Mouse (Mus musculus): ENCODE results near the gene Tmtc2. TPM values are rescaled to one million over a fixed set of nuclear protein-coding genes. Genes with fewer than 3 reads are reported as not detected.

Tmtc2 gene
- total and polyA plus RNA-seq, 2 experiments from 2014 or later, result 1.5 to 4.5 TPM

DNA sequence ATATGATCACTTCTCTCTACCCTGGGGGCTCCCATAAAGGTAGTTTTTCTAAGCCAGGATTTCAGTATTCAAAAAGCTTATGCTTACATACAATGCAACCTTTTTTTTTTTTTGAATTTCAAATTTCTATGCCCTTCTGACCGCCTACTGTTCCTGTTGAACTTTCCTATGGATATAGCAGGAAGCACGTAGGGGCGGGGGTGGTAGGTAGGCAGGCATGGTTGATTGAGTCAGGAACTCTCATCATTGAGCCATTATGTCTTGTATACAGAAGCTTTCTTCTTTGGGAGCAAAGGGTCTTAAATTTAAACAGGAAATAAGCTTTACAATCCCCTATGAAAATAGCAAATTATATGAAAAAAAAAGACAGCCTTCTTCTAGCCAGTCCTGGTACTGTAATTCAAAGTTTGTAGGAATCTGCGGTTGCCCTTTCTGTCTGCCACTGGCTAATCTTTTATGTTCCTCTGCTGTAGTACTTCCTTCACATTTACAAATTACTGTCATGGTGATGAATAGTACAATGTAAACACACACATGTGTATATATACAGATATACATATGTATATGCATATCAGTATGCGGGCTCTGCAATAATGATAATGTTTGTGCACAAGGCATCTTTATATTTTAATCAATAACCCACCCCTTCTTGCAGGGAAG lies 405.7 kb downstream of the Tmtc2 start:
- no peak overlapping the region for H3K4me2 ChIP-seq (ENCODE audit: low read depth, low read length)
- H3K9ac ChIP-seq (replicated peaks; ENCODE audit: low read depth, low read length), result no peak overlapping the region
- no peak overlapping the region for H3K27ac ChIP-seq (ENCODE audit: low read depth)
- DNase-seq (ENCODE audit: low spot score), result no peak
- H3K9me3 ChIP-seq (replicated peaks; ENCODE audit: control insufficient read depth, low read length), result no peaks in the 10 kb centered on the region
- no peak for ATAC-seq (ENCODE audit: insufficient read depth, low read depth)
- no peak overlapping the region for H3K4me3 ChIP-seq (ENCODE audit: low read depth, low read length)
- TF ChIP-seq CTCF (IDR thresholded peaks at IDR 0.05; ENCODE audit: low read depth) (no peak), EP300 (IDR thresholded peaks at IDR 0.05; ENCODE audit: low read depth) (no peak)
- no peaks in the 10 kb centered on the region for H3K27me3 ChIP-seq (ENCODE audit: control insufficient read depth, insufficient read depth, low read length)
- no peaks in the 10 kb centered on the region for H3K4me1 ChIP-seq (ENCODE audit: control insufficient read depth, insufficient read depth)
- 82% methylated on average over 5 of the region's 5 CpGs for WGBS
- H3K36me3 ChIP-seq (replicated peaks; ENCODE audit: control insufficient read depth, insufficient read depth, low read length), result no peaks in the 10 kb centered on the region

DNA sequence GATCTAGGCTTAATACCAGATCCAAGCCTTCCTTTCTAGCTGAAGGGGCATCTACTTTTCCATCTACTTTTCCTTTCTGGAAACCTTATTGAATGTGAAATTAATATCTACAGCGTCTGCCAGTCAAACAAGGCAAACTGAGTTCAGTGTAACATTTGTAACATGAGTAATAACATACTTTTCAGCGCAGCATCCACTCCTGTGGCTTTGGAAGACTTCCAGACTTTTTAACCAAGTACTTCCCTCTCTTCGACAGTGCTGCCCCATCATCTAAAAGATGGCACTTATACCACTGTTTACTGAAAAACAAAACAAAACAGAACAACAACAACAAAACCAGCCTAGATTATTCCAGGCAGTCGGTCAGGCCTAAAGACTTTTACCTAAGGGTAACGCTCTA lies 409.0 kb downstream of the Tmtc2 start:
- DNase-seq (ENCODE audit: low spot score) (no peak), ATAC-seq (ENCODE audit: insufficient read depth, low read depth) (no peak)
- H3K4me3 ChIP-seq (ENCODE audit: low read depth, low read length), result no peak overlapping the region
- H3K4me1 ChIP-seq (ENCODE audit: control insufficient read depth, insufficient read depth), result no peaks in the 10 kb centered on the region
- WGBS, result 71% methylated on average over 5 of the region's 5 CpGs
- no peak overlapping the region for H3K27ac ChIP-seq (ENCODE audit: low read depth)
- H3K9ac ChIP-seq (replicated peaks; ENCODE audit: low read depth, low read length), result no peak overlapping the region
- H3K9me3 ChIP-seq (replicated peaks; ENCODE audit: control insufficient read depth, low read length), result no peaks in the 10 kb centered on the region
- TF ChIP-seq CTCF (IDR thresholded peaks at IDR 0.05; ENCODE audit: low read depth) (no peak), EP300 (IDR thresholded peaks at IDR 0.05; ENCODE audit: low read depth) (no peak)
- H3K27me3 ChIP-seq (ENCODE audit: control insufficient read depth, insufficient read depth, low read length), result no peaks in the 10 kb centered on the region
- no peaks in the 10 kb centered on the region for H3K36me3 ChIP-seq (replicated peaks; ENCODE audit: control insufficient read depth, insufficient read depth, low read length)
- H3K4me2 ChIP-seq (ENCODE audit: low read depth, low read length), result no peak overlapping the region

DNA sequence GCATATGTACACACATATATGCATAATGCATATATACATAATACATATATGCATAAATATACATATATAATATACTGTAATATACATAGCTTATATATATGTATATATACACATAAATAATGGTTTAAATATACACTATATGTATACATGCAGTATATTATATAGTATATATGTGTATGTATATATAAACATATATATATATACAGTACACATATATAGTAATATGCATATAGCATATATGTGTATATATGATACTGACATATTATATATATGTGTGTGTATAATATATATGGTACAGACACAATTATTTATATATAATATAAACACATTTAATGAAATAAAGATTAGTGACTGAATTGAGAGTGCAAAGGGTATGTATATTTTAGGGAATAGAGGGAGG lies 420.5 kb downstream of the Tmtc2 start:
- Histone ChIP-seq H3K27ac (ENCODE audit: low read depth) (no peak overlapping the region), H3K27me3 (ENCODE audit: control insufficient read depth, insufficient read depth, low read length) (no peaks in the 10 kb centered on the region), H3K4me3 (ENCODE audit: low read depth, low read length) (no peak overlapping the region), H3K36me3 (replicated peaks; ENCODE audit: control insufficient read depth, insufficient read depth, low read length) (no peaks in the 10 kb centered on the region), H3K4me2 (ENCODE audit: low read depth, low read length) (no peak overlapping the region), H3K9ac (replicated peaks; ENCODE audit: low read depth, low read length) (no peak overlapping the region), H3K4me1 (ENCODE audit: control insufficient read depth, insufficient read depth) (no peaks in the 10 kb centered on the region), H3K9me3 (replicated peaks; ENCODE audit: control insufficient read depth, low read length) (no peaks in the 10 kb centered on the region)
- ATAC-seq (ENCODE audit: insufficient read depth, low read depth) (no peak), DNase-seq (ENCODE audit: low spot score) (no peak)
- TF ChIP-seq EP300 (IDR thresholded peaks at IDR 0.05; ENCODE audit: low read depth), result no peak
- TF ChIP-seq CTCF (IDR thresholded peaks at IDR 0.05; ENCODE audit: low read depth), result no peak

DNA sequence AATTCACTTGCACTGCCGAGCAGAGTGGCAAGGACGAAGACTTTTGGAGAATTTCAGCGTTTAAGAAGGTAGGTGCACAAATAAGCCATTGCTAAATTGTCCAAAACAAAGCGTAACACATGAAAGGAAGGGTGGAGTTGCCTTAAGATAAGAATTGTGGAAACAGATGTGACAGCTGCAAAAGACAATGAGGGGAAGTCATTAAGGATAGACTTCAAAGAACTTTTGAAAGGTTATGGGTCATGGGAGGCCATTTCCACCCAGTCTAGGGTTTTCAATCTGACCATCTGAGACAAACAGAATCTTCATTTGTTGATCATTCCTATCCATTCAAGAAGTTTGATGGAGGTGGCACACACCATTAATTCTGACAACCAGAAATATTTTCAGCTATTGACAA lies 429.9 kb downstream of the Tmtc2 start:
- H3K27ac ChIP-seq (ENCODE audit: low read depth), result no peak overlapping the region
- no peaks in the 10 kb centered on the region for H3K4me1 ChIP-seq (ENCODE audit: control insufficient read depth, insufficient read depth)
- H3K36me3 ChIP-seq (replicated peaks; ENCODE audit: control insufficient read depth, insufficient read depth, low read length), result no peaks in the 10 kb centered on the region
- H3K4me3 ChIP-seq (ENCODE audit: low read depth, low read length), result no peak overlapping the region
- no peaks in the 10 kb centered on the region for H3K27me3 ChIP-seq (ENCODE audit: control insufficient read depth, insufficient read depth, low read length)
- no peaks in the 10 kb centered on the region for H3K9me3 ChIP-seq (replicated peaks; ENCODE audit: control insufficient read depth, low read length)
- no peak for ATAC-seq (ENCODE audit: insufficient read depth, low read depth)
- H3K9ac ChIP-seq (replicated peaks; ENCODE audit: low read depth, low read length), result no peak overlapping the region
- TF ChIP-seq CTCF (IDR thresholded peaks at IDR 0.05; ENCODE audit: low read depth) (no peak), EP300 (IDR thresholded peaks at IDR 0.05; ENCODE audit: low read depth) (peak; percentile 50; the same call in 1 of the 2 replicates)
- no peak overlapping the region for H3K4me2 ChIP-seq (ENCODE audit: low read depth, low read length)
- DNase-seq (ENCODE audit: low spot score), result no peak
- 67% methylated on average over 4 of the region's 4 CpGs for WGBS

DNA sequence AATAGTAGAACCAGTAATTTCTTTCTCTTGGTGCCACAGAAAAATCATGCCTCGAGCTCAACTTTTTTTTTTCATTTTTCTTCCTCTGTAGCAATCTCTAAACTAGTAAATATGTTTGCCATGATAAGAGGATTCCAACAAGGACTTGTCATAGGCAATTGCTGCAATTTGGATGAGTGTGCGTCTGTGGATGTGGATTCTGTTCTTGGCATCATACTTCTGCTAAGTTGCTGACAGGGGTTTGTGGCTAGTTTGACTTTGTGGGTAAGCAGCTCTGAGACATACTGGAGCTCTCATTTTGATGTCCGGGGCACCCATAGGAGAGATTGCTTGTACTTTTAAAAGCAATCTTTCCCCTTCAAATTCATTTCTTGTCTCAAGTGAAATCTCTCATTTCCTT lies 432.1 kb downstream of the Tmtc2 start:
- no peak overlapping the region for H3K4me3 ChIP-seq (ENCODE audit: low read depth, low read length)
- no peak for TF ChIP-seq EP300 (IDR thresholded peaks at IDR 0.05; ENCODE audit: low read depth)
- TF ChIP-seq CTCF (IDR thresholded peaks at IDR 0.05; ENCODE audit: low read depth), result no peak
- H3K4me2 ChIP-seq (ENCODE audit: low read depth, low read length), result no peak overlapping the region
- no peaks in the 10 kb centered on the region for H3K27me3 ChIP-seq (ENCODE audit: control insufficient read depth, insufficient read depth, low read length)
- ATAC-seq (ENCODE audit: insufficient read depth, low read depth), result no peak
- no peak overlapping the region for H3K9ac ChIP-seq (replicated peaks; ENCODE audit: low read depth, low read length)
- H3K9me3 ChIP-seq (replicated peaks; ENCODE audit: control insufficient read depth, low read length), result no peaks in the 10 kb centered on the region
- WGBS, result 62% methylated on average over 3 of the region's 3 CpGs
- H3K27ac ChIP-seq (ENCODE audit: low read depth), result no peak overlapping the region
- no peaks in the 10 kb centered on the region for H3K36me3 ChIP-seq (replicated peaks; ENCODE audit: control insufficient read depth, insufficient read depth, low read length)
- DNase-seq (ENCODE audit: low spot score), result no peak
- no peaks in the 10 kb centered on the region for H3K4me1 ChIP-seq (ENCODE audit: control insufficient read depth, insufficient read depth)
